Mouse (Mus musculus) frontal cortex, postnatal 14 days (tissue): ENCODE measurements at regions not wholly inside any gene's neighbourhood (a gene's known extent, or its start where the extent isn't known, plus 50 kb on each side); places are given as distances from the start of the nearest gene placed in this dataset.

Experiments
- DNase-seq, 2 experiments: peaks; one replicate each; pipeline ENCODE4 v3.0.0; 2022; ENCODE audit warnings: low spot score in 2 of 2

DNA sequence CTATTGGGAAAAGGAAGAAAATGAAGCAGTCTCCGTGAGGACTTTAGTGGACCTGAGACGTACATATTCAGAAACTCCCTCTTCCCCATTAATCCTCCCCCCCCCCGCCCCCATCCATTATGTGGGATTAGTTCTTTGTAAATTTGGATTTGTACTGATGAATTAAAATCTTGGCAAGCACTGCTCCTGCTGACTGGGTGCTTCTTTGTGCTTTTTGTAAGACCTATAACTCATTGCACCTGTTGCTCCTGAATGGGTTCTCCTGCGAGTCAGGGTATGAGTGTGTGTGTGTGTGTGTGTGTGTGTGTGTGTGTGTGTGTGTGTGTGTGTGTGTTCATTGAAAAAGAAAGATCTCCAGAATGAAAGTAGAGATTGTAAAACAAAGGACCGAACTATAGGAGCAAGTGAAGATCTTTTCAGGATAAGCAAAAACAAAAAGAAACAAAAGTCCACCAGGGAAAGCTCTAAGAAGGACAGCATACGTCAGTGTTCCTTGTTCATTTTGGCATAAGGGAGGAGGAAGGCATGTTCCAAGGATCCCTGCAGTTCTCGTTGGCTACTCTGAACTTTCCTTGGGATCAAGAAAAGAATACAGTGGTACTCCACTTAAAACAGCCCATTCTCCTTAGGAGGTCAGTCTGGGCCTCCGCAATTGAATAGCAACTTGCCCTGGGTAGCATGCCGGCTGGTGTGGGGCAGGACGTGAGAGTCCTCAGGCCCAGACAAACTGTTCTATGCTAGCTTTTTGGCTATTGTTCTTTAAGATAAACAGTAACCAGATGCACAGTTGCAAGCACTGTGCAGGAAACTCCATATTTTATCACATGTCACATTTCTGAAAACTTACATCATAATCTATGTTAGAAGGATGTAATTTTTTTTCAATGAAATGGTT is 131.9 kb upstream of the Zfp462 start:
- no peak for DNase-seq

DNA sequence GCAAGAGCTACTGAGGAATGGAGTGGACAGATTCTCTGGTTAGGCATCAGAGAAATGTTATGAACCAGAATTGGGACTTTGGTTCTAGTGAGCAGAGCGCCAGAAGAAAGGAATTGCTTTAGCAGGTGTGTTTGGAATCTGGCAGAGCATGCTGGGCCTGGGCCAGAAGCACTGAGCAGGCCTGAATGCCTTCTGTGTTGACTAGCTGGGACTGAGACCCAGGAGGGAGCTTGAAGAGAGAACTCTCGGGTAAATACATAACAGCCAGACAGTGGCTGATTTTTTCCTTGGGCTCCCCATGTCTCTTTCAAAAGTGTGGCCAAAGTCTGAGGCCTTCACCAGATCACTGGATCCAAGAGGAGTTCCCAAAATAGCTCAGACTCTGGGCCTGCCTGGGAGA is 107.5 kb upstream of the Zfp462 start:
- no peak for DNase-seq

DNA sequence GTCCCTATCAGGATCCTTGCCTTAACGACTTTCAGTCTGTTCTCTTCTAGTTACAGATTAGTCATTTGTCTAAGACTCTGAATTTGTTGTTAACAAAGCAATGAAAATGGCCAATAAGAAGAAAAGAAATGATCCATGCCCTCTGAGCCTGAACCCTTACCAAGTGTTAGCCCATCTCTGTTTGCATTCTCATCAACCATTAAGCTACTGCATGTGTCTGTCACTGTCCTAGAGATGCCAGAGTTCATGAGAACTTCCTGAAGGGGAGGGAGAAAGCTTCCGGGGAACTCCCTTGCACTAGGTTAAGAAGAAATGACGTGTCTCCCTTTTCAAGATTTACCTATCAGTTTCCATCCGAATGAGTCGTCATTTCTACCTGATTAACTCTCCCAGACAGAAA is 106.7 kb upstream of the Zfp462 start:
- no peak for DNase-seq

DNA sequence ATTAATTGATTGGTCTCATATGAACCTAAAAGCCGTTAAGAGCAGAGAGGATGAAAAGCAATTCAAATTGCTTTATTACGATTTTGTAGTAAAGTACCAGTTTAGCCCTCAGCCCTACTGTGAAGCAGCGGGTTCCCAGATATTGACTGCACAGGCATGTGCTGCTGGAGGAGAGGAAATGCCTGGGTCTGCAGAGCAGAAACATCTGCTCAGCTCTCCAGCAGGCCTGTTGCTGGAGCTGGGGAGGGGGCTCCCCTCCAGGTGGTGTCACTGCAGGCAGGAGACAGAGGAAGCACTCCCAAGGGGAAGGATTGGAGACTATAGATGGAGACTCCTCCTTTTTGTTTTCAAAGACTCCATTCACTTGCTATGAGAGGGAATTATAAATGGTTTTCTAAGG is 106.1 kb upstream of the Zfp462 start:
- no peak for DNase-seq

DNA sequence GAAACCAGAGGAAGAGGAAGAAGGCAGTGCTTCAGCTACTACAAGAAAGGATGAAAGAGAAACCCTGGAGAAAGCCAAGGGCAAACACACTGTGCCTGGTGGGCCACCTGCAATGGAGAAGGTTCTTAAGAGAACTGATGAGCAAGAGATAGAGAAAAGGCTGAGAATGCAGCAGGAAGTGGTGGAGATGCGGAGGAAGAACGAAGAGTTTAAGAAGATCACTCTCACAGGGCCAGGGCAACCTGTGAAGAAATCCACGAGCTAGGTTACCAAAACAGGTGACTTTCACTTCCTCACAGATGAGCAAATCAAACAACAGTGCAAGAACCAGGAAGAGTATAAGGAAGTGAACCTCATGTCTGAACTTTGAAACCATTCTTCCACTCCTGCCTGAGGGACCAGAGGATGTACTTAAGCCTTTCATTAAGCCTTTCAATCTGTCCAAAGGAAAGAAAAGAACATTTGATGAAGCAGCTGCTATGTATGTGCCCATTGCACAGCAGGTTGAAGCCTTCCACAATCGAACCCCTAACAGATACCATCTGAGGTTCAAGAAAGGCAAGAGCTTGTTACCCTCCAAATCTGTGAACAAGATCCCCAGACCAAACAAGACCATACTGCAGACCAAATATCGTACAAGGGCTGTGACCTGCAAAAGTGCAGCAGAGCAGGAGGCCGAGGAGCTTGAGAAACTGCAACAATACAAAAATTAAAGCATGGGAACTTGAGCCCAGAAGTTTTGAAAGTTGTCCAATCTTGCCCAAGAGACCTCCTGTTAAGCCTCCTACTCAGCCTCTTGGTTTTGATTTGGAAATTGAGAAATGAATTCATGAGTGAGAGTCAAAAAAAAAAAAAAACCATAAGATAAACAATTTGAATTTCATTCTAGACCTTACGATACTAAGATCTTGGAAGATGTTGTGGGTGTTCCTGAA is 91.6 kb upstream of the Zfp462 start:
- no peak for DNase-seq

DNA sequence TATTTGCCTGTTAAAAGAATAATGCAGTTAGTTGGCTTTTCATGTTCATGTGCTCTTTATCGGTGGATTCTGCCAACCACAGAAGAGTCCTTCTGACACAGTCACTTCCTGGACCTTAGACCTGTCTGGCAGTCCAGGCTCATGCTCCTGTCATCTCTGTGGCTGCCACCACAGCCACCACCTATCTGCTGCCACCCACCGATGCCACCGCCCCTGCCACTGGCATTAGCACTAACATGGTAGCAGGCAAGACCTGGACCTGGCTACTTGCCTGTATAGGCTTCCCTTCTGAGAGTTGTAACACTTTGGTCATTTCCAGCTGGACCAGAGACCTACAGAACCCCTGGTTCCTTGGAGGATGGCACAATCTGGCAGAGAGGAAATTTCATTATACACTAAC is 86.2 kb upstream of the Zfp462 start:
- DNase-seq: no peak

DNA sequence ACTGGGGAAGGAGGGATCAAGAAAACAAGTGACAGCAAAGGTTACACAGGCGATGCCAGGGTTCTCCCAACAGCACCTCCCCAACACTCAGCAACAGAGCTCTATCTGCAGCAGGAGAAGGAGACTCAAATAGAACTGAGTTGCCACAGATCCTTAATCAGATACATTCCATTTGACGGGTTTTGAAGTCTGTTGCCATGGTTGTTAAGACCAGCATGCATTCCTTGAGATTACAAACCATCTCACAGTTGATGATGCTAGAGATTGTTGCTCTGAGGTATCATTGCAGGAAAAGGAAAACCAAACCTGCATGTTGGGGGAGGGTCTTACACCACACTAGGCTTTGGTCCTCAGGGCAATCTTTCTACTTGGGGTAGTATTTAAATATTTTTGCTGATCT is 78.8 kb upstream of the Zfp462 start:
- DNase-seq: no peak

DNA sequence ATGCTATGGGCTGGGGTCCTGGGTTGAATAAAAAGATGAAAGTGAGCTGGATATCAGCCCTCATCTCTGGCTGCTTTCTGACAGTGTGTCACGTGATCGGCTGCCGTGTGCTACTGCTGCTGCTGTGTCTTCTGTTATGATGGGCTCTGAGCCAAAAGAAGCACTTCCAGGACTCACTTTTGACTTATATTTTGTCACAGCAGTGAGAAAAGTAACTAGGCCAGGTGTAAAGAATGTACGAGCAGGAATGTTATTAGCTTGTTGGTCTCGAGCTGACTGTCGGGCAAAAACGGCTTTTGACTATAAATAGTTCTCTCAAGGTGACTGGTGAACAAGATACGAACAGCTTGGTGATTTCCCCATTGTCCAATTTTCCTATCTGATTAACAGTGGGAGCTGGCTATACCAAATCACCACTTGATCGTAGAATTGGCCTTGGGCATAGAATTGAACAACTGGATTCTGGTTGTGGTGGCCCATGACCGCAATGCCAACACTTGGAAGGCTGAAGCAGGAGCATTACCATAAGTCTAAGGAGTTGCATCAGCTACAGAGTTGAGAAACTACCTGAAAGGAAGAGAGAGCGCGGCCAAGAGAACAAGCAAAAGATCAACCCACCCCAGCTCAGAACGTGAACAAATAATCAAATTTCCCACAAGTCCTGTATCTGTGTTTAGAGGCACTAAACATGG is 70.6 kb upstream of the Zfp462 start:
- DNase-seq: no peak

DNA sequence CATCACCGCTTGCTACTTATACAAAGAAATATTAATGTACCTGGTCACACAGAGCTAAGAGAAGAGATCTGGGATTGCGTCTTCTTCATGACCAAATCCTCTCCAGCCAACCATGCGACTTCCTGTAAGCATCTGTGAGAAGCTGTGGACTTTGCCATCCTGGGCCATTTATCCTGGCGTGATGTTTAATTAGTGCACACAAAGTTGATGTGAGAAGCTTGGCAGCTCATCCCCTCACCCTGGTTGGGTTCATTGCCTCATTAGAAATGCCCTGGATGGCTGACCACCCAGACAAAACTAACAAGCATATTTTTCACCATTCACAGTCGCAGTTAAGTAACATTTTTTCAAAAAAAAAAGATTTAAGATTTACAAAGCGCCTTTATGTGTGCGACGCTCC is 69.3 kb upstream of the Zfp462 start:
- no peak for DNase-seq

DNA sequence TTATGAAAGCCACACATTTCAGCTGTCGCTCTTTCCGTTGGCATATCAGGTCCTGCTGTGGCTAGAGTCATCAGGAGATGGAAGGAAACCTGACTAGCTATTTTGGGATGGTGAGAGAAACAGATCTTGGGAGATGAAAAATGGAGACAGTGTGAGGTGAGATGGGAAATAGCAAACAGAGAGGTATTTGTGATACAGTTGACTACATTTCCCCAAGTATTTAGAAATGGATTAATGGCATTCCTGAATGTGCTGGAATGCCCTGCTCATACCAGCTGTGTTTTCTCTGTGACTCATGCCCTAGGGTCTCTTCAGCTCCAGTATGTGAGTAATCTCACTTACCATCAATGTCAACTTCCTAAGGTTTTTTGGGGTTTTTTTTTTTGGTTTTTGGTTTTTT is 67.5 kb upstream of the Zfp462 start:
- DNase-seq: no peak

DNA sequence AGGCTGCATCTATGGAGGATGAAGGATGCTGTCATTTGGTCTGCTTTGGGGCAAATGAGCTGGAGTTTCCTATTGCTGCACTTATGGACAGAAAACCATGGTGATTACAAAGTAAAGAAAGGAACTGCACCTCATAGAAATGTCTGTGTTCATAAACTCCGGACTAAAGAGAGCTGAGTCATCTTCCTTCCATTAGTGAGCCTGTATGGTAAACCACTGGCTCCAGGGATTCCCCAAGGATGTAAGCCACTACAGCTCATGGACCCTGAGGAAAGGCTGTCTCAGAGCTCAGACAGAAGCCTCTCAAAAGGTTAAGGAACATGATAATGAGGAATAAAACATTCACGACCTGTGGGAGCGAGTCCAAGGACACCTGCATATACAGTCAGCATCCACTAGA is 66.3 kb upstream of the Zfp462 start:
- no peak for DNase-seq

DNA sequence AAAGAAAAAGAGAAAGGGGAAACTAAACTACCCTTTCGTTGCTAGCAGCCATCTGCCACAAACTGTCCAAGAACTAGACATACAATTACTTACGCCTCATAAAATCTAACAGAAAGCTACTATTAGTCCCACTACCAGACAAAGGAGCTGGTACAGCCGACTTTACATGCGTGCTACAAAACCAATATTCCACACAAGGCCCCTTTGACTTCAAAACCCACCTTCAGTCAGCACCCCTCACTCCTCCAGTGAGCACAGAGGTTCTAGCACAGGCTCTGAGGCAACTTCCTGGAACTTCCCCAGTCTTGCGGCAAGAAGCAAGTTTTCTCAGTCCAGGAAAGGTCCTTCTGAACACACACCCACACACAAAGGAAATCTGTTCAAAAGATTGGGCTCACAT is 51.6 kb upstream of the Zfp462 start:
- no peak for DNase-seq
